Mouse (Mus musculus) hindbrain, embryonic 15.5 days (tissue): Measurements from ENCODE around the gene Arhgap24. TPM values are rescaled to one million over a fixed set of nuclear protein-coding genes. Genes with fewer than 3 reads are reported as not detected.

Source experiments
- ATAC-seq: fragments of 200-750 bp; cut with Nextera tagmentation; 2 replicates; pipeline ENCODE4 v1.8.0; 2017; ENCODE audit warnings: low read depth, moderate number of reproducible peaks, moderate TSS enrichment; ENCODE audit not compliant: low FRiP score
- H3K27ac ChIP-seq: fragments of 300-500 bp; sonication (generic); replicated peaks from 2 replicates; pipeline ENCODE4 v1.5.1; 2015; ENCODE audit warnings: mild to moderate bottlenecking, inconsistent platforms
- H3K27me3 ChIP-seq: fragments of 300-500 bp; sonication (generic); 2 replicates; pipeline ENCODE4 v1.6.1; 2015; ENCODE audit warnings: control low read depth, inconsistent platforms
- H3K36me3 ChIP-seq: fragments of 300-500 bp; sonication (generic); 2 replicates; pipeline ENCODE4 v1.6.1; 2015; ENCODE audit warnings: control low read depth, inconsistent platforms
- H3K4me1 ChIP-seq: fragments of 300-500 bp; sonication (generic); replicated peaks from 2 replicates; pipeline ENCODE4 v1.6.1; 2015; ENCODE audit warnings: control low read depth, inconsistent platforms
- H3K4me2 ChIP-seq: fragments of 300-500 bp; sonication (generic); 2 replicates; pipeline ENCODE4 v1.6.1; 2015; ENCODE audit warnings: moderate library complexity, mild to moderate bottlenecking, inconsistent platforms
- H3K4me3 ChIP-seq: fragments of 300-500 bp; sonication (generic); 2 replicates; pipeline ENCODE4 v1.5.1; 2015; ENCODE audit warnings: mild to moderate bottlenecking, inconsistent platforms
- H3K9ac ChIP-seq: fragments of 300-500 bp; sonication (generic); 2 replicates; pipeline ENCODE4 v1.6.1; 2015; ENCODE audit warnings: inconsistent platforms
- H3K9me3 ChIP-seq: fragments of 300-500 bp; sonication (generic); 2 replicates; pipeline ENCODE4 v1.6.1; 2016; ENCODE audit warnings: control low read depth, inconsistent platforms
- WGBS: fragments of 180-500 bp; shearing (Covaris S2); methylation state at CpG from one replicate; pipeline ENCODE4 v1.1.7; 2015; 5-methylcytosine and 5-hydroxymethylcytosine counted together
- polyA plus RNA-seq: library from polyadenylated mRNA; unstranded; fragments of >200 nt; fragmentation: Nextera tagmentation; extraction: Ambion mirVana; gene quantifications from 2 replicates; pipeline ENCODE4 v1.2.1, GENCODE M21; 2015

Gene Arhgap24
- polyA plus RNA-seq, 1 experiment from 2014 or later = 11.5 TPM

DNA sequence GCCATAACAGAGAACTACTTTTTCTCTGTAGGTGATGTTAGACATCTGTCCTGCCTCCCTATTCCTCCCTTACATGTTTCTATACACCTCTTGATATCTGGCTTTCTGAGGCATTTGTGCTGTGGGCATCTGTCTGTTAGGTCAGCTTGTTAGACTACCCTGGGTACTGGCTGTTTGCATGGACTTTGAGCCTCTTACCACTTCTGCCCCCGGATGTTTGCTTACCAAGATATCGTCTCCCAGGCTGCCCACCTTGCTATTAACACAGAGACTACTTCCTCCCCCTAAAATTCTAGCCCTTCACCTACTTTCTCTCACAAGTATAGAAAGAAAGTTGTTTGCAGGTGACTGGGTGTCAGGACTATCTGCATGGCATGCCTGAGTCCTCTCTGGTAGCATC, 15.8 kb upstream of the Arhgap24 start:
- no peak overlapping the region for H3K4me3 ChIP-seq
- no peak for ATAC-seq
- no peak overlapping the region for H3K27ac ChIP-seq
- no peaks in the 10 kb centered on the region for H3K9me3 ChIP-seq
- H3K9ac ChIP-seq = no peak overlapping the region
- no peak overlapping the region for H3K4me2 ChIP-seq
- WGBS = 93% methylated on average over 2 of the region's 2 CpGs
- H3K4me1 ChIP-seq = no peaks in the 10 kb centered on the region
- no peaks in the 10 kb centered on the region for H3K27me3 ChIP-seq
- H3K36me3 ChIP-seq = no peaks in the 10 kb centered on the region

GRCm38 (mm10) chr5:102468292-102468691, 12.9 kb upstream of the Arhgap24 start:
- Histone ChIP-seq H3K36me3 (no peaks in the 10 kb centered on the region), H3K9ac (no peak overlapping the region), H3K27me3 (no peaks in the 10 kb centered on the region), H3K4me1 (no peaks in the 10 kb centered on the region), H3K27ac (no peak overlapping the region), H3K4me2 (no peak overlapping the region), H3K4me3 (no peak overlapping the region), H3K9me3 (no peaks in the 10 kb centered on the region)
- WGBS = 80% methylated on average over 3 of the region's 3 CpGs
- ATAC-seq = no peak

GRCm38 (mm10) chr5:102470284-102470683, 10.9 kb upstream of the Arhgap24 start:
- 79% methylated on average over 2 of the region's 2 CpGs for WGBS
- no peak overlapping the region for H3K4me3 ChIP-seq
- no peak overlapping the region for H3K4me2 ChIP-seq

DNA sequence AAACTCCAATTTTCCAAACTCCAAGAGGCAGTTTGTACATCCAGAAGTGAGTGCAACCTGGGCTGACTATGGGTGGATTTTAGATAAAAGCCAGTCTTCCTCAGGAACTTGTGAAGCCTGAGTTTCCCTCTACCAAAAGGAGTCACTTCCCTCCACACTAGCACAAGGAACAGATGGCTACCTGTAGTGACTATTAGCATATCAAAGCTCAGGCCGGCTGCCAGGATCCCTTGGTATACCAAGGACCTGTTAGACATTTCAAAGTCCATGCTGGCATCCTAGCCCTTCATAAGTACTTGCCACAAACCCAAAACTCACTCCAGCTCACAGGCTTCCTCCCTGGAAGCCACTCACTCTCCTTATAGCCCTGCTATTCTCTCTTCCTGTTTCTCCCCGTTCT, 3.1 kb upstream of the Arhgap24 start:
- no peak for ATAC-seq
- WGBS = 0% methylated on average over 2 of the region's 2 CpGs
- Histone ChIP-seq H3K4me3 (no peak overlapping the region), H3K4me1 (peaks cover 16% of the 10 kb centered on the region), H3K9me3 (no peaks in the 10 kb centered on the region), H3K27ac (no peak overlapping the region), H3K36me3 (no peaks in the 10 kb centered on the region), H3K27me3 (no peaks in the 10 kb centered on the region), H3K9ac (no peak overlapping the region), H3K4me2 (no peak overlapping the region)

More at GRCm38 (mm10) chr5:102470284-102470683, 10.9 kb upstream of the Arhgap24 start:
- Histone ChIP-seq H3K27ac (no peak overlapping the region), H3K9ac (no peak overlapping the region), H3K27me3 (no peaks in the 10 kb centered on the region), H3K9me3 (no peaks in the 10 kb centered on the region), H3K4me1 (no peaks in the 10 kb centered on the region), H3K36me3 (no peaks in the 10 kb centered on the region)
- ATAC-seq = no peak

GRCm38 (mm10) chr5:102483285-102483975, 2.2 kb downstream of the Arhgap24 start:
- WGBS = 44% methylated on average over 10 of the region's 10 CpGs
- no peak overlapping the region for H3K4me3 ChIP-seq
- ATAC-seq = no peak
- H3K27ac ChIP-seq = no peak overlapping the region
- H3K36me3 ChIP-seq = no peaks in the 10 kb centered on the region
- no peaks in the 10 kb centered on the region for H3K9me3 ChIP-seq
- H3K4me1 ChIP-seq = peaks cover 16% of the 10 kb centered on the region
- H3K4me2 ChIP-seq = no peak overlapping the region
- no peaks in the 10 kb centered on the region for H3K27me3 ChIP-seq
- no peak overlapping the region for H3K9ac ChIP-seq

DNA sequence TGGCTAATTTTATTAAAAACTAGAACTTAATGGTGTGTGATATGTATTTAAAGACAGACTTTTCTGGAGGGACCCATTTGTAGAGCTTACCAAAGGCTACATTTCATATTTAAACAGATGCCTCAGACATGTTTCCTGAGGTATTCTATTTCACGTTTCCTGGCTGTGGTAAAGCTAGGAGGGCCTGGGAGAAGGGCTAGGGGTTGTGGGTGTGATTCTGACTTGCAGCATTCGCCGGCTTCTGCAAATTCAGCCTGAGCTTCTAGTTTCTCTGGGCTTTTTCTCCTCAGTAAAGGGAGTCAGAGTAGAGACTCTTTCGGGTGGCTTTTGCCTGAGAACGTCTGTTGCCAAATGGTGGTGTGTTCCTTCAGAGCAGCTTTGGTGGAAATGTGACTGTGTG, 10.4 kb downstream of the Arhgap24 start:
- no peak for ATAC-seq
- Histone ChIP-seq H3K4me3 (no peak overlapping the region), H3K27me3 (no peaks in the 10 kb centered on the region), H3K4me1 (peaks cover 6% of the 10 kb centered on the region; the same call in 1 of the 2 replicates), H3K9ac (no peak overlapping the region), H3K36me3 (no peaks in the 10 kb centered on the region), H3K27ac (no peak overlapping the region), H3K9me3 (no peaks in the 10 kb centered on the region), H3K4me2 (no peak overlapping the region)
- WGBS = 88% methylated on average over 5 of the region's 5 CpGs

- WGBS = 84% methylated on average over 9 of the region's 9 CpGs
- Histone ChIP-seq H3K4me2 (no peak overlapping the region), H3K9ac (no peak overlapping the region), H3K27ac (no peak overlapping the region), H3K4me3 (no peak overlapping the region), H3K27me3 (no peaks in the 10 kb centered on the region), H3K9me3 (no peaks in the 10 kb centered on the region), H3K4me1 (peaks cover 6% of the 10 kb centered on the region; the same call in 1 of the 2 replicates), H3K36me3 (no peaks in the 10 kb centered on the region)
- ATAC-seq = no peak
These were observed 11.0 kb downstream of the Arhgap24 start for GRCm38 (mm10) chr5:102492152-102492551.

DNA sequence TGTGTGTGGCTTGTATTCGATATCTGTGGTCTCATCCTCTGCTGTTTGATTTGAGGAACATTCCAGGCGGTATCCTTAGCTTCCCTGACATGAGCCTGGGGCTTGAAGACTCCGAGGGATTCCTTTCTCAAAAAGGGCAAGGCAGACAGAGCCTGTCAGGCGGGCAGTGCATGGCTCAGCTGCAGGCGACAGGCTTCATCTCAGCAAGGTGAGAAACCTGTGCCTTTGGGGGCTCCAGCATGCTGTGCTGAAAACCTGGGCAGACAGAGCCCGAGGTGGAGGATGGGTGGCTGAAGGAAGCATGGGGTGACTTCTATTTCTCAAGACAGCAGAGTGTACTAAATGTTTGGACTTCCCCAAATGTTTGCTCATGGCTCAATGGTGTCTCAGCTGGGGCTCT, 13.6 kb downstream of the Arhgap24 start:
- Histone ChIP-seq H3K4me1 (peaks cover 6% of the 10 kb centered on the region; the same call in 1 of the 2 replicates), H3K9me3 (no peaks in the 10 kb centered on the region), H3K4me2 (no peak overlapping the region), H3K36me3 (no peaks in the 10 kb centered on the region), H3K4me3 (no peak overlapping the region), H3K9ac (no peak overlapping the region), H3K27ac (0 out of 2 replicates have a peak overlapping the region, but pooled peaks have one; percentile 34), H3K27me3 (no peaks in the 10 kb centered on the region)
- 47% methylated on average over 6 of the region's 6 CpGs for WGBS
- no peak for ATAC-seq

DNA sequence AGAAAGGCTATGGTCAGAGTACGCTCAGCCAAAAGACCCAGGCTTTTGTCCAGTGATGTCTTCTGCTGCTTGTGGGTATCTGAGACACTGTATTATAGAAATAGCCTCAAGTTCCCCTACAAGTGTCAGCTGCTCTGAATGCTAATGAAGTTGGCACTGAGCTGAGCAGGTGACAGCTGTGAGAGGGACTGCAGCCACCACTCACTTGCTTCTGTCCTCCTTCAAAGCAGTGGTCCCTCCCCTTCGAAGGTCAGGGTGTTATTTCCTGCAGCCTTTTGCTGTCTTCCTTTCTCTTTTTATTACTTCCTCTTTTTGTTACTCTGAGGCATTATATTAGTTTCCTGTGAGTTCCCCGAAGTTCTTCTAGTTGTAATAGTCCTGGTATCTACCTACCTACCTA, 16.0 kb downstream of the Arhgap24 start:
- H3K27me3 ChIP-seq = no peaks in the 10 kb centered on the region
- no peaks in the 10 kb centered on the region for H3K9me3 ChIP-seq
- no peak overlapping the region for H3K9ac ChIP-seq
- H3K27ac ChIP-seq = no peak overlapping the region
- H3K4me2 ChIP-seq = no peak overlapping the region
- WGBS = 73% methylated on average over 3 of the region's 3 CpGs
- no peak for ATAC-seq
- peaks cover 6% of the 10 kb centered on the region; the same call in 1 of the 2 replicates for H3K4me1 ChIP-seq
- no peaks in the 10 kb centered on the region for H3K36me3 ChIP-seq
- H3K4me3 ChIP-seq = no peak overlapping the region

- Histone ChIP-seq H3K4me3 (no peak overlapping the region), H3K4me1 (peaks cover 6% of the 10 kb centered on the region; the same call in 1 of the 2 replicates), H3K9ac (no peak overlapping the region), H3K4me2 (no peak overlapping the region), H3K36me3 (no peaks in the 10 kb centered on the region), H3K27me3 (no peaks in the 10 kb centered on the region), H3K9me3 (no peaks in the 10 kb centered on the region), H3K27ac (no peak overlapping the region)
- 92% methylated on average over 5 of the region's 5 CpGs for WGBS
- ATAC-seq = no peak
These were observed 17.6 kb downstream of the Arhgap24 start for GRCm38 (mm10) chr5:102498747-102499146.

DNA sequence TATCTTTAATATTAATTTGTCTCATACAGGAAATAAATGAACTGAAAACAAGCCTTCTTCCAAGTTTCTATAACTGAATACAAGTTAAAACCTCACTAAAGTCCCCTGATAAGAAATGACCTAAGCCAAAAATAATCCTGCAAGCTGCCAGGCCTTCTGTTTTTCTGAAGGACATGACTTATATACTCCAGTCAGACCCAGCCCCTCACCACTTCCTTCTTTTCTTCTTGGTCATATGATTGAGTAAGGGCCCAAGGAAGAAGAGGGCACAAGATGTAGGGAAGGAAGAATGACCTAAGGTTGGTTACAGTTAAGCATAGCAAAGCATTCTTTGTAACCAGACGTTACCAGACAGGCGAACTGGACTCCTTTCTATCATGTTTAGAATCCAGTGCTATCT, 21.1 kb downstream of the Arhgap24 start:
- Histone ChIP-seq H3K27ac (no peak overlapping the region), H3K36me3 (no peaks in the 10 kb centered on the region), H3K4me1 (no peaks in the 10 kb centered on the region), H3K9ac (no peak overlapping the region), H3K27me3 (no peaks in the 10 kb centered on the region), H3K4me3 (no peak overlapping the region), H3K4me2 (no peak overlapping the region), H3K9me3 (no peaks in the 10 kb centered on the region)
- WGBS = 84% methylated on average over 2 of the region's 2 CpGs
- ATAC-seq = no peak

DNA sequence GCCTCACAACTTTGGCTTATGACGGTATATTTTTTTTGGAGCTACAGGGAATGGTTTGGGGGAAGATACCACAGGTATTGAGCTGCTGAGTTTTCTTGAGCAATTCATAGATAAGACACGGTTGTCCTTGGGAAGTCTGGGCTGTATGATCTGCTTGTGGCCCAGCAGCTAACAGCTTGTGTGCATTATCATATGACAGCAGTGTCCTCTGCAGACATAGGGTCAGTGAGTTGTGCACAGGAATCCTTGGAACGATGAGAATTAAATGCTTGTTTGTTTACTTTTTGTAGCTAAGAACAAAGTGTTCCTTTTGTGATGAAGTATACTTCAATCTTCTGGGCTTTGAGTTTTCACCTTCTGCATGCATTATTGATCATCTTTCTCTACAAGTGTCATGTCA, 21.9 kb downstream of the Arhgap24 start:
- 77% methylated on average over 3 of the region's 3 CpGs for WGBS
- Histone ChIP-seq H3K9ac (no peak overlapping the region), H3K27me3 (no peaks in the 10 kb centered on the region), H3K36me3 (no peaks in the 10 kb centered on the region), H3K4me3 (no peak overlapping the region), H3K27ac (no peak overlapping the region), H3K4me1 (no peaks in the 10 kb centered on the region), H3K9me3 (no peaks in the 10 kb centered on the region), H3K4me2 (no peak overlapping the region)
- ATAC-seq = no peak

GRCm38 (mm10) chr5:102503868-102504267, 22.7 kb downstream of the Arhgap24 start:
- ATAC-seq = no peak
- Histone ChIP-seq H3K9ac (no peak overlapping the region), H3K4me1 (no peaks in the 10 kb centered on the region), H3K27me3 (no peaks in the 10 kb centered on the region), H3K36me3 (no peaks in the 10 kb centered on the region), H3K4me2 (no peak overlapping the region), H3K27ac (no peak overlapping the region), H3K4me3 (no peak overlapping the region), H3K9me3 (no peaks in the 10 kb centered on the region)
- WGBS = 85% methylated on average over 2 of the region's 2 CpGs
